Mouse (Mus musculus) lung, postnatal 0 days (tissue): Measurements from ENCODE around the gene Hsd11b2.

Source experiments
- CTCF ChIP-seq: IDR thresholded peaks from 2 replicates; pipeline ENCODE4 v1.5.1; 2016; ENCODE audit warnings: antibody characterized with exemption, mild to moderate bottlenecking
- EP300 ChIP-seq: IDR thresholded peaks from 2 replicates; pipeline ENCODE4 v1.6.1; 2016; ENCODE audit warnings: antibody characterized with exemption, mild to moderate bottlenecking, control low read depth

GRCm38 (mm10) chr8:105504617-105505016, 13.9 kb upstream of the Hsd11b2 start:
- no peak for TF ChIP-seq CTCF
- TF ChIP-seq EP300 = peak; percentile 89
